Mouse (Mus musculus): ENCODE data around the gene March10. TPM values are rescaled to one million over a fixed set of nuclear protein-coding genes. Genes with fewer than 3 reads are reported as not detected.

March10 gene
- total RNA-seq, 2 experiments from 2014 or later: 0.09 TPM; not detected in 1

GRCm38 (mm10) chr11:105465488-105465887 lies 9.0 kb upstream of the March10 start:
- no peak for DNase-seq

GRCm38 (mm10) chr11:105464430-105464967 lies 8.0 kb upstream of the March10 start:
- DNase-seq: no peak

GRCm38 (mm10) chr11:105459900-105460299 lies 3.4 kb upstream of the March10 start:
- DNase-seq: no peak

GRCm38 (mm10) chr11:105457041-105457440 lies 506 bp upstream of the March10 start:
- DNase-seq: no peak

GRCm38 (mm10) chr11:105455118-105455517 lies 1.4 kb downstream of the March10 start:
- no peak for DNase-seq

GRCm38 (mm10) chr11:105453084-105453483 lies 3.5 kb downstream of the March10 start:
- DNase-seq: no peak

GRCm38 (mm10) chr11:105452504-105452903 lies 4.0 kb downstream of the March10 start:
- no peak for DNase-seq

GRCm38 (mm10) chr11:105451553-105452135 lies 4.9 kb downstream of the March10 start:
- DNase-seq: no peak

- no peak for DNase-seq
Measured at GRCm38 (mm10) chr11:105449581-105450315, 6.8 kb downstream of the March10 start.

GRCm38 (mm10) chr11:105447661-105448060 lies 8.9 kb downstream of the March10 start:
- no peak for DNase-seq

- DNase-seq: no peak
Measured at GRCm38 (mm10) chr11:105446221-105446620, 10.3 kb downstream of the March10 start.

- no peak for DNase-seq
Measured at GRCm38 (mm10) chr11:105445741-105446140, 10.8 kb downstream of the March10 start.

GRCm38 (mm10) chr11:105444929-105445328 lies 11.6 kb downstream of the March10 start:
- DNase-seq: no peak

- DNase-seq: no peak
Measured at GRCm38 (mm10) chr11:105443505-105443904, 13.0 kb downstream of the March10 start.

GRCm38 (mm10) chr11:105439796-105440195 lies 16.7 kb downstream of the March10 start:
- DNase-seq: no peak

GRCm38 (mm10) chr11:105438907-105439306 lies 17.6 kb downstream of the March10 start:
- no peak for DNase-seq

GRCm38 (mm10) chr11:105426441-105426840 lies 30.1 kb downstream of the March10 start:
- no peak for DNase-seq

GRCm38 (mm10) chr11:105424643-105425042 lies 31.9 kb downstream of the March10 start:
- no peak for DNase-seq

GRCm38 (mm10) chr11:105420671-105421450 lies 35.7 kb downstream of the March10 start:
- DNase-seq: peak; percentile 45

GRCm38 (mm10) chr11:105419946-105420345 lies 36.6 kb downstream of the March10 start:
- no peak for DNase-seq

- no peak for DNase-seq
Measured at GRCm38 (mm10) chr11:105414009-105414408, 42.5 kb downstream of the March10 start.

- no peak for DNase-seq
Measured at GRCm38 (mm10) chr11:105409408-105409807, 47.1 kb downstream of the March10 start.

- DNase-seq: no peak
Measured at GRCm38 (mm10) chr11:105407846-105408441, 48.6 kb downstream of the March10 start.
